Mouse (Mus musculus): ENCODE results near the gene Calm3.

The Calm3 gene

GRCm38 (mm10) chr7:16924037-16924834 lies at the start of gene Calm3:
Gene Calm3, minus strand, starts transcription at chr7:16924114.
- in situ Hi-C loops (cut with MboI; ENCODE audit: unreplicated experiment in 2 of 2) = loop anchor here (5.0 kb wide), 2 partner anchors 47 to 52 kb away; partner anchors contain the start of gene Dact3 (in 1 of the 2)

- in situ Hi-C loops (cut with MboI; ENCODE audit: unreplicated experiment in 2 of 2) = loop anchor here in 1 of 2 experiments (25.0 kb wide), 1 partner anchor 1716 kb away; the partner anchor contains the start of gene Psg20
Observed at GRCm38 (mm10) chr7:16971160-16971559, 47.2 kb upstream of the Calm3 start.

GRCm38 (mm10) chr7:16968414-16968813 lies 44.5 kb upstream of the Calm3 start:
- in situ Hi-C loops (cut with MboI; ENCODE audit: unreplicated experiment in 2 of 2) = loop anchor here in 1 of 2 experiments (25.0 kb wide), 1 partner anchor 1719 kb away; the partner anchor contains the start of gene Psg20

- in situ Hi-C loops (cut with MboI; ENCODE audit: unreplicated experiment in 2 of 2) = loop anchor here in 1 of 2 experiments (25.0 kb wide), 1 partner anchor 1726 kb away; the partner anchor contains the start of gene Psg20
Observed at GRCm38 (mm10) chr7:16961678-16962077, 37.8 kb upstream of the Calm3 start.

GRCm38 (mm10) chr7:16959539-16960187 lies 35.7 kb upstream of the Calm3 start, which contains the start of gene Pnmal1:
Gene Pnmal1, plus strand, starts transcription at chr7:16959679.
- in situ Hi-C loops (cut with MboI; ENCODE audit: unreplicated experiment in 2 of 2) = loop anchor here in 1 of 2 experiments (25.0 kb wide), 1 partner anchor 1728 kb away; the partner anchor contains the start of gene Psg20

- in situ Hi-C loops (cut with MboI; ENCODE audit: unreplicated experiment in 2 of 2) = loop anchor here in 1 of 2 experiments (25.0 kb wide), 1 partner anchor 1731 kb away; the partner anchor contains the start of gene Psg20
Observed at GRCm38 (mm10) chr7:16956410-16957265, 32.7 kb upstream of the Calm3 start.

GRCm38 (mm10) chr7:16955712-16956111 lies 31.8 kb upstream of the Calm3 start:
- in situ Hi-C loops (cut with MboI; ENCODE audit: unreplicated experiment in 2 of 2) = loop anchor here in 1 of 2 experiments (25.0 kb wide), 1 partner anchor 1732 kb away; the partner anchor contains the start of gene Psg20

- in situ Hi-C loops (cut with MboI; ENCODE audit: unreplicated experiment in 2 of 2) = loop anchor here (5.0 to 25.0 kb wide), 3 partner anchors 44 to 1734 kb away; partner anchors contain the start of gene Psg20 (in 1 of the 2)
Observed at GRCm38 (mm10) chr7:16953776-16954175, 29.9 kb upstream of the Calm3 start.

GRCm38 (mm10) chr7:16950861-16951635 lies 27.1 kb upstream of the Calm3 start:
- in situ Hi-C loops (cut with MboI; ENCODE audit: unreplicated experiment in 2 of 2) = loop anchor here (5.0 to 25.0 kb wide), 3 partner anchors 46 to 1736 kb away; partner anchors contain the start of gene Psg20 (in 1 of the 2)

- in situ Hi-C loops (cut with MboI; ENCODE audit: unreplicated experiment in 2 of 2) = loop anchor here (5.0 to 25.0 kb wide), 4 partner anchors 47 to 1937 kb away; partner anchors contain the start of gene Psg20 (in 1 of the 2)
Observed at GRCm38 (mm10) chr7:16949908-16950841, 26.3 kb upstream of the Calm3 start.

- in situ Hi-C loops (cut with MboI; ENCODE audit: unreplicated experiment in 2 of 2) = loop anchor here in 1 of 2 experiments (25.0 kb wide), 1 partner anchor 1938 kb away; no protein-coding TSS in a partner anchor
Observed at GRCm38 (mm10) chr7:16948923-16949458, 25.1 kb upstream of the Calm3 start.

GRCm38 (mm10) chr7:16947959-16948361 lies 24.0 kb upstream of the Calm3 start:
- in situ Hi-C loops (cut with MboI; ENCODE audit: unreplicated experiment in 2 of 2) = loop anchor here in 1 of 2 experiments (25.0 kb wide), 1 partner anchor 1939 kb away; no protein-coding TSS in a partner anchor

- in situ Hi-C loops (cut with MboI; ENCODE audit: unreplicated experiment in 2 of 2) = loop anchor here in 1 of 2 experiments (25.0 kb wide), 1 partner anchor 1940 kb away; no protein-coding TSS in a partner anchor
Observed at GRCm38 (mm10) chr7:16947349-16947895, 23.5 kb upstream of the Calm3 start.

- in situ Hi-C loops (cut with MboI; ENCODE audit: unreplicated experiment in 2 of 2) = loop anchor here in 1 of 2 experiments (25.0 kb wide), 1 partner anchor 1941 kb away; no protein-coding TSS in a partner anchor
Observed at GRCm38 (mm10) chr7:16946441-16947348, 22.8 kb upstream of the Calm3 start.

GRCm38 (mm10) chr7:16945419-16945818 lies 21.5 kb upstream of the Calm3 start:
- in situ Hi-C loops (cut with MboI; ENCODE audit: unreplicated experiment in 2 of 2) = loop anchor here in 1 of 2 experiments (25.0 kb wide), 1 partner anchor 1942 kb away; no protein-coding TSS in a partner anchor

Data from v-Abl transformed pro-B cells (cell line).